Mouse (Mus musculus) mature B cell (primary cell): ENCODE measurements around the gene Smim5.

Experiments
- in situ Hi-C: fragments of 300-500 bp; cut with MboI; formaldehyde crosslinking; loops from 2 replicates; pipeline ENCODE4 v1.14.3; 2019

Smim5 gene

DNA sequence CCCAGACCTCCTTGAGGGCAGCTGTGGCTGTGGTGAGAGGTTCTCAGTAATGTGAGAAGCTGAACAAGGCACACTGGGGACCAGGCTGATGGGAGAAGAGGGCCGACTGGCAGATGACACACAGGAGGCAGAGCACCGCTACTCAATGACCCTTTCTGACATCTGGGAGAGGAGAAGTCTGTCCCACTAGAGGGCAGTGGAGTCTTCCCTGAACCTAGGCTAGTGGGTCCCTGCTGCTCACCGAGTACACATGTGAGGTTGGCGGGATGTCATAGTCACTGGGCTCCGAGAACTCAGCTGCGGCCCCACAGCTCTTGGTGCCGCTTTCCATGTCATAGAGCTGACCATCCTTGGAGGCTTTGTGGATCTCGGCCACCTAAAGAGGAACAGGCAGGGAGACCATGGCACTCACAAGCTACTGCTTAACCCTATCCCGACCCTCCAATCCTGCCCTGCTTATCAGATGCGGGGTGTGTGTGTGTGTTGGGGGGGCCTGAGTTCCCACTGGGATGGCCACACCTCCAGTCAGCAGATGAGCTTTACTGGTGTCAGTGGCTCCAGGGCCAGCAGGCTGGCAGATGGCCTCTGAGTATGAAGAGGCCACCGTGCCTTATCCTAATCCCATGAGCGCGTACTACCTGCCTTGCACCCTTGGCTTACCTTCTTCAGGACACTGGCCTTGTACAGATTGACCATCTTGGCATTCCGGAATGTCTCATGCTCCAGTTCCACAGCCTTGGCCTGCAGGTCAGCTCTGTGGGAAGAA, 4.8 kb upstream of the Smim5 start:
- in situ Hi-C loops, result no loop called here

DNA sequence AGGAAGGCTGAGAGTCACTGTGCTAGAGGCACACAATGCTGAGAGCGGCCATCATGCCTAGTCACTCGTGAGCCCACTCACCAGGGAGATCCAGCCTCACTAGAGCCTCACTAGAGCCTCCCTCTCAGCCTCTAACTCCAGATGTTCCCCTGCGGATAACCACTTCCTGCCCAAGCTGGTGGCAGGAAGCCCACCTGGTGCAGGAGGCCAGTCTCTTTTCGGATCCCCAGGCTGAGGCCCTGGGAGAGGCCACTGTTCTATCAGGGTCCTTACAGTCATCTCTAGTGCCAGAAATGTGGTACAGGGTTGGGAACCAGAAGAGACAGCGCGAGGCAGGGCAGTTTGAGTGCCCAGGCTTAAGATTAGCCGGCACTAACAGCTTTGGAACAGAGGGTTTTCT, 1.3 kb upstream of the Smim5 start:
- in situ Hi-C loops, result no loop called here

DNA sequence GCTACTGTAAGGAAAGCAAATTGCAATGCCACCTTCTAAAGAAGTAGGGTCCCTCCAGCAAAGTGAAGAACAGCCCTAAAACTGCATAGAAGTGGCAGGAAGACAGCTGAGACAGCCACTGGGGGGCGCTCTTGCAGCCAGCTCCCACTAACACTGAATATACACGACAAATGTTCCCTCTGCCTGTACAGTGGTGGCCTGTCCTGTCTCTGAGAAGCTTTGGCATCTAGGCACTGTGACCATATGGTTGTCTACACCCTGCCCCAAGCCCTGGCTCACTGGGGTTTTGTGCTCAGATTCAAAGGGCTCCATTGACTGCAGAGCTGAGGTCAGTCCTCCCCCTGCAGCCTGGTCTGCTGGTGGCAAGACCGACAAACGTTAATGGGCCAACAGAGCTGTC, 880 bp upstream of the Smim5 start:
- in situ Hi-C loops, result no loop called here

DNA sequence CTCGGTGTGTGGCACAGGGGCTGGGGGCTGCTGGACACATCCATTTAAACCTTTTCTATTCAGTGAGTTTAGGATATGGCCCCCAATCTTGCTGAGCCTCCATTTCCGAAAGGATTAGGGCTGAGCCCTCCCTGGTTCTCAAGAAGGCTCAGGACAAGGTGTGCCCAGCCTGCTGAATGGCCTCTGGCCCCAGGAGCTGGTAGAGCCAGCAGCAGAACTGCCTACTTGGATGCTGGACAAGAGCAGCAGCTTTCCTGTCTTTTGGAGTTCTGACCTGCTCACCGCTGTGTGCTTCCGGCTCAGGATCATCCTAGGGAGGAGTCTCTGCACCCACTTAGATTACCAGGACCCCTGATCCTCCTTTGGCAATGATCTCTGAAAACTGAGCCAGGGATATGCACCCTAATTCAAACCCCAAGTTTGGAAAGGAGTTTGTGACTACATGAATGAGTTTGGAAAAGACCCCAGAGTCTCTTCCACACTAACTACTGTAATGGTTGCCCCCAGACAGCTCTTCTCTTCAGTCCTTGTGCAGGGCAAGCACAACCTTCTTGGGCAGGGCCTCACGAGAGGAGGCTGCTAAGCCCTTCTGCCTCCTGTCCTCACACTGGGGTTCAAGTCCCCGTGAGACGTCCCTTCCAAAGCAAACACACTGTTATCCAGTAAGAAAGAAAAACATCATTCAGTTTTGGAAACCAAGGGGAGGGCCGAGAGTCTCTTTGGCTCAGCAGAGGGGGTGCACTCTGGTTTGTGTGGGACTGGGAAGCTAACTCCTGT, 983 bp downstream of the Smim5 start:
- in situ Hi-C loops, result no loop called here

DNA sequence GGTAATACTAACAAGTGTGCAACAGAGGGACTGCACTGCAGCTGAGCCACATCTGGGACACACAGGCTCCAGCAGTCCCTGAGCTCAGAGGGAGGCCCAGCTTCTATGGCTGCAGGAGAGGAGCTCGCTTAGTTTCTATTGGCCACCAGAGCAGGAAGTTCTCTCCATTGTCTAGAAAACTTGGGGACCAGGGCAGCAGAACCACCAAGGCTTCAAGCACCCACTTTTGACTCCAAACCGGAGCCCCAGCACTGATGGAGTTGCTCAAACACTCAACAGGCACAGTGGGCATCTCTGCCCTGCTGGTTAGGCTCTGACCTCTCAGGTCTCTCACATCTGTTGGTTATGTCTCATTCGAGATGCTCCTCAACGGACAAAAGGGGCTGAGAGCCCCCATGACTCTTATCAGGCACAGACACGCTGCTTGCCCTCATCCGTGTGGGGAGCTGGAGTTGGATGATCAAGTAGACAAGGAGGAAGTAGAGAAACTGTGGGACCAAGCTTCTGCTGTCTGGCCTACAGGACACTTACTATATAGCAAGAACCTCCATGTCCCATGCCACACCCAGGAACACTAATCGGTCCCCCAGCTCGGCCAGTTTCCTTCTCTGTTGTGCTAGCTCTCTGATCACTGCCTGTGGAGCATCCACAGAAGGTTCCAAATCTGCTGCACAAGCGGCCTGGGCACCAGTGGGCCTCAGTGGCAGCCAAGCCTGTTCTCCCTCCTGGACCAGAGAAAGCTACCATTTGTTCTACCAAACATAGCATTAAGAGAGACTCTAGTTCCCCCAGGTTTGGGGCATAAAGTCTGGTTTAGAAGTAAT, 1.8 kb downstream of the Smim5 start:
- in situ Hi-C loops, result no loop called here

DNA sequence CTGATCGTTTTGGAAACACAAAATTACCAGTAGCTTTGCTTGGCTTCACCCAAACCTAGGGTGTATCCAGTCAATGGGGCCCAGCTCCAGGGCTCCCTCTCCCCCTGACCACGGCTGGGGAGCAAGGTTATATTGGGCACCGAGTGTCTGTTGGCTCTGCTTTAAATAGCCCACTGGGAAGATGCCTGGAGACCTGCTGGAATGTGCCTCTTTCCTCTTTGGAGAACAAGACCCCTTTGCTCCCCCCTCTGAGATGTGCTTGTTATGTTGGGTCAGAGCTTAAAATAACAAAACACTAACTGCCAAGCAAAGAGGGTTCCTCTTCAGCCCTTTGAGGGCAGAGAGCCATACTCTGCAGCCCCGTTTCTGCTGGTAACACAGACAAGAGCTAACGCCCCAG, 2.4 kb downstream of the Smim5 start:
- in situ Hi-C loops, result no loop called here

DNA sequence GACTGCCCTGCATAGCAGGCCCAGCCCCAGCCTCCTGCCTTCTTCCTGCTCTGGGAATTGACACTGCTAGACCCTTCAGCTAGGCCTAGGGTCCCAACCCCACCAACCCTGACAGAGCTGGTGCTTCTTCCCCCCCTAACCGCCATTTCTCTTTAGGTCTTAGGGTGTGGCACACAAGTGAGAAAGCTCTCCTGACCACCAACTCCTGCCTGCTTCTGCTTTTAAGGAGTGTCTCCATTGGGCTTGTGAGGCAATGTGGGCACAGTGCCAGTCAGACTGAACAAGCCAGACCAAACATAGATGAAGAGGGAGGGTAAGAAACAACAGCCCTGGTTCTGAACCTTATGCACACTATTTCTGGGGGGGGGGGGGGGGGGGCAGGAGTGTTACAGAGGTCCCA, 3.1 kb downstream of the Smim5 start:
- in situ Hi-C loops, result no loop called here

DNA sequence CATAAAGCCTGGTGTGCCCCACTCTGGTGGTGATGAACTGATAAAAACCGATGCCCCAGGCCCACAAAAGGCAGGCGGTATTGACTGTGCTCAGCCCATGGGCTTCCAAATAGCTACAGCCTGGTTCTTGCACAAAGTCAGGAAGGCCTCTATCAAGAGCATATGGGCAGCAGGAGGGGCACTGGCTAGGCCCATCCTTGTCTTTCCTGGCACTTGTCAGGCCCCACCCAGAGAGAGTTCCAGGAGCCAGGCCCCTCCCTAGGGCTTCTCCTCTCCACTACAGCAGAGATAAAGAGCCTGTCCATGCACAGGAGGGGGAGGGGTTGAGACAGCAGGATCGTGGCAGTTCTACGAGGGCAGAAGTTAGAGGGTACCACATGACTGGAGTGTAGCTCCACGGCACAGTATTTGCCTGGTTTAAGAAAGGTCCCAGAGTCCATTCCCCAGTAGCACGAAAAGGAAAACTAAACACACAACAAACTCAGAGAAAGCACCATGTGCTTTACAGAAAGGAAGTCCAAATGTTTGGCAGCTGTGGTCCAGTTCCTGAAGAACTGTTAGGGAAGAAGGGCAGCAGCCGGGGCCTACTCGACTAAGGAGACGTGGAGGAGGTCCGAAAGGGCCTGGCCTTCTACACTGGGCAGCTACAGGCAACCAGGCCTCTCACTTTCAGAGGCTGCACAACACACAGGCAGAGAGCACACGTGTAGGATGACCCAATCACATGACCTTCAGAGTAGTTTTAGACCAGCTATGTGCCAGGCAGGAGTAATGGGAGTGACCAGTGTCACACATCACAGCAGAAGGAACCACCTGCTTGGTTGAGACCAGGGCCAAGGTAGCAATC, 3.8 kb downstream of the Smim5 start:
- in situ Hi-C loops, result no loop called here

DNA sequence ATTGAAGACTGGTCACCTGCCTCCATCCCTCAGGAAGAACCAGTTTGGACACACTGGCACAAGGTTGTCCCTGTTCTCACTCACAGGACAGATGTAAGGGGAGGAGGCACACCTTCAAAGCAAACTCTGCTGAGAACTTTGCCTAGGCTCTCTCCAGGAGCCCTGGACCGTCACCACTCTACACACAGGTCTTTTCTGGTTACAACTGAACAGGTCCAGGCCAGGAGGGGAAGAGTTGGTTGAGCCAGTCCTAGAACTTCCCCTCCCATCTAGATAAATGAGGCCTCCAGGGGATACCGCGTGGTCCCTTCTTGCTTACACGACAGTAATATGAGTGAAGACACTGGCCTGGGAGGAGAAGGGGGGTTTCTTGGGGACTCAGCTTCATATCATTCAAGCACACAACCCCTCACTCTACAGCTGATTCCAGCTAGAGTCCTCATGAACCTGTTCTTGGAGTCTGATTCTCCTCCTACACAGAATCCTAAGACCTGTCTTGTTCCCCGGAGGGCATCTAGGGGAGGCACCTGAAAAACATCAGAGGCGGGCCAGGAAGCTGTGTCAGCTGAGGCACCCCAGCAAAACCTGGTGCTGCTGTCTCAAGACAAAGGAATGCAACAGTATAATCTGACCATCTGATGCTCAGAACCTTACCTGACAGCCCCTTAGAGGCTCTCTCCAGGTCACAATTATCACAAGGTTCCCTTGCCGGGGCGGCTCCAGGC, 4.6 kb downstream of the Smim5 start:
- in situ Hi-C loops, result no loop called here

DNA sequence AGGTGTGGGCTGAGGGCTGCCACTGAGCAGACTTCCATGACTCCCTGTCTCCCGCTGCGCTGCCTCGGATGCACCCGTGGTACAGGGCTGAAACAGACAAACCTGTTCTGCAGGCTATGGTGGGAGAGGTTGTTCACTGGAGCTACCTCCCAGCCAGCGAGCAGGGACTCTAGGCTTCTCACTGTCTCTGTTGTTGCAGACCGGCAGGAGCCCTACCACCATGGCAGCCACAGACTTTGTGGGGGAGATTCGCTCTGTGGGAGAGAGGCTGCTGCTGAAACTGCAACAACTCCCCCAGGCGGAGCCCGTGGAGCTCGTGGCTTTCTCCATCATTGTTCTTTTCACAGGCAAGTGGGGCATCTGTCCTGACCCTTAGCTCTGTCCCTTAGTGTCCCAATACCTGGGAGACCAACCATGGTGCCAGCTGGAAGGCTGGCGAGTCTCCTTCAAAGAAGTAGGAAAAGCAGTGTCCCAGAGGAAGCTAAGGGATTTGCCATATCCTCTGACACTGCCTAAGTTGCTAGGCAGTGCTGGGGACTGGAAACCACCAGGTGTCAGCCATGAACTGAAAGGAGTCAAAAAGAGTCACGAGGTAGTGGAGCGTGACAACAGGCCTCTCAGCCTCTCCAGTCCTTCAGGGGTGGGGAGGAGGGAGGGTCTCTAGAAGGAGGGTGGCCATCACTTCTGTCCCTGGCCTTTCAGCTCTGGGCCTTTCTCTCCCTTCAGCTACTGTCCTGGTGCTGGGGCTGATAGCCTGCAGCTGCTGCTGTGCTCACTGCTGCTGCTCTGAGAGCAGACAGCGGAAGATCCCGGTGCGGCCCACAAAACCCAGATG, 5.4 kb downstream of the Smim5 start:
- in situ Hi-C loops, result no loop called here

DNA sequence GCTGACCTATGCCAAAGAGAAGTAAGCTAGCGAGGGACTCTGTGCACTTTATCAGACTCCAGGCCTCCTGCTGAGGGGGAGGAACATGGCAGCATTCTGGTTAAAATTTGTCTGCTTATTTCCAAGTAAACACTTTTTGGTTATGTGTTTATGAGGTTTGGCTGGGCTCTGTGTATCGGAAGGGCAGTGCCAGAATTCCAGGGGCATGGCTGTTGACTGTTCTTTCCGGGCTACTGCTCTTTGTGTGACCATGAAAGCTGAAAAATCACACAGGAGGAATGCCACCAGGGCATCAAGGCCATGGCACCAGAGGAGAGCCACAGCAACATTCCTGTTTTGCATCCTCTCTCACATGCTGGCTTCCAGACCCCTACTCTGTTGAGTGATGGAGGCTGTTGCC, 6.3 kb downstream of the Smim5 start:
- in situ Hi-C loops, result no loop called here

DNA sequence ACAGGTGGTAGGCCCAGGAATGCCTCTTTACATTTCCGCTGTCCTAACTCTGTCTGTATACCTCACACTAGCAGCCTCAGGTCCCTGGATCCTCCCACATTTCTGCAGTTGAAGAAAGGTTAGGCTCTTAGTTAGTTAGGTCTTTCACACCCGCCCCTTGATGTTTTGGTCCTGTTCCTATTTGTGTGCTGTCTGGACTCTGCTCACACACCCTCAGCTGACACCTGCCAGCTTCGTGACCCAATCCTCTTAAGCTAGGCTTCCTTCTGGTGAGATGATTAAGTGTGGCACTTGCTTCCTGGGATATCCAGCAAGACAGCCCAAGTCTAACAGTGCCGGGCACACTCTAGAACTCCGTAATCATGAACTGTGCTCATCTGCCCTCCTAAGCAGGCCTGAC, 6.8 kb downstream of the Smim5 start:
- in situ Hi-C loops, result no loop called here

DNA sequence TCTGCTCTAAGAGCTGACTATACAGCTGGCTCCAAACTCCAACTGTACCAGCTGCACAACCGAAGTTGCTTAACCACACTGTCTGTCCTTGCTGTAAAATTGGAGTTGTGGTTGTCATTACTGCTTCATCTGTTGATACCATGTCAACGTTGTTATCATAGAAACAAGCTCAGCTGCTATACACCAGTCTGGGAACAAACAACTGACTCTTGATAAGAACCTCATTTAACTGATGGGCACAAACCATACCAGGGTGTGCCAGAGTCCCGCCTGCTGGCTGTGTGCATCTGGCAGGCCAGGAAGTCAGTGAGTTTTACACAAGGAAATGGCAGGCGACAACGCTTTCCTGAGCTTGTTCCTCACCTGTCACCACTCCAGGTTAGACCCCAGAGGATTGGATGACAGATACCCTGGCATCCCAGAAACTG, 11.4 kb downstream of the Smim5 start:
- in situ Hi-C loops, result no loop called here

DNA sequence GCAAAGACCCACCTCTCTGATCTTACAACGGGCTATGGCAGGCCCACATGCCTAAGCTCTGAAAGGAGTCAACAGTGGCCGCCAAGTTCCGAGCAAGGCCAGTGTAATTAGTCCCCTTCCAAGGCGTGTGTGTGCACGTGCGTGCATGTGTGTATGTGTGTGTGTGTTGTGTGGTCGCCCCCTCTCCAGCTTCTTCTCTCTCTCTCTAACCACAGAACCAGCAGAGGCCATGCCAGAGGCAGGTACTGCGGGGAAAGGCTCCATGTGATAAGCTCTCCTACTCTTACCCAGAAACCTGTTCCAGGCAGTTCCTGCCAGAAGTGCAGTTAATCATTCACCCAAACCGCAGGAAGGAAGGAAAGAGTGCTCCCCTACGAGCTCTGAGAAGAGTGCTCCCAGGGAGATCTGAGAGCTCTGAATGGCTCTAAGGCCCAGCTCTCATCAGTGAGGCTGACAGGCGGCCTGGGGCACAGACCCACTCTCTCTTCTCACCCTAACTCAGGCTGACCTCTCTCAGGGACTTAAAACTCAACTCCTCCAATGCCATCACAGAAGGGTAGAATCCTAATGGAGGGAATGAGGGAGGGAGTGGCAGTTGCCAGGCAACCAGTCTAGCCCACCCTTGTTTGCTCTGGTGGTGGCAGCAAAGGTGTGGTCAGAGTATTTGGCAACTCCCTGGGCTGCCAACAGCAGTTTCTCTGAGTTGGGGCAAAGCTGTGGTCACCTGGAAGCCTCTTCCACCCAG, 12.0 kb downstream of the Smim5 start, which contains the start of gene Smim6:
TSS of gene Smim6 (plus strand) at position 386 of the 745 bp plus-strand sequence.
- in situ Hi-C loops, result no loop called here

DNA sequence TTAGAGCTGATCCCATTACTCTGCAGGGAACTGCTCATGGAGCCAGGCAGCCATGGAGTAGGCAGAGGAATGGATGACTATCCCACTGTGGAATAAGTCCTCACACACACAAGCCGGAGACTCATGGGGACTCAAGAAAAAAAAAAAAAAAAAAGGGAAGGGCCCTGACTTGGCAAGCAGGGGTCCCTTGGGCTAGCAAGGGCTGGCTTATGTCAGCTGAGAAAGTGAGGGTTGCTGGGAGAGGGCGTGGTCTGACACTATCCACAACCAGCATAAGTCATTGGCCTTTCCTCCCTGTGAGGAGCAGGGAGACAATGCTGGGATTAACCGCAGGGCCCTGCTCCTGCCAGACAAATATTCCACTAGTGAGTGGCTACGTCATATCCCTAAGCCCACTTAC, 16.8 kb downstream of the Smim5 start:
- in situ Hi-C loops, result no loop called here

DNA sequence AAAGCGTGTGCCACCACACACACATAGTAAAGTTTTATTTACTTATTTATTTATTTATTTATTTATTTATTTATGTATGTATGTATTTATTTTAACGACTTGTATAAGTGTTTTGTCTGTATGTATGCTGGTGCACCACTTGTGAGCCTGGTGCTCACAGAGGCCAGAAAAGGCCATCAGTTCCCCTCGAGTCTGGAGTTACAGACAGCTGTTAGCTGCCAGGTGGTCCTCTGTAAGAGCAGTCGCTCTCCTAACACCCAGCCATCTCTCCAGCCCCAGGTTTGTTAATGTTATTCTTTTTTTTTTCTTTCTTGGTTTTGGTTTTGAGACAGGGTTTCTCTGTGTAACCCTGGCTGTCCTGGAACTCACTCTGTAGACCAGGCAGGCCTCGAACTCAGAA, 18.9 kb downstream of the Smim5 start:
- in situ Hi-C loops, result no loop called here

DNA sequence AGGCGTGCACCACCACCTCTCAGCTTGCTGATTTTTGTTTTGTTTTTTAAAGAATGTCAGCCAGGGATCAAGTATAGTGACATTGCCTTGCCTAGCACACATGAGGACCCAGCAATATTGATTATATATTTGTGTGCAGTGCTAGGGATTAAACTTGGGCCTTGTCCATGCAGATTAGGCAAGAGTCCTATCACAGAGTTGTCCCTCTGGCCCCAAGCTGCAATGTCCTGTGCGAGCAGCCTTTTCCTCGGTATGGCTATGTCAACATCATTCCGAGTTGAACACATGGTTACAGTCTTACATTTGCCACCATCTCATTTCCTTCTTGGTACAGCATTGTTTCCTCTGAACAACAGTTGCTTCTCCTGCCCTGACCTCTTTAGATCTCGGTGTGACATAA, 19.3 kb downstream of the Smim5 start:
- in situ Hi-C loops, result no loop called here

DNA sequence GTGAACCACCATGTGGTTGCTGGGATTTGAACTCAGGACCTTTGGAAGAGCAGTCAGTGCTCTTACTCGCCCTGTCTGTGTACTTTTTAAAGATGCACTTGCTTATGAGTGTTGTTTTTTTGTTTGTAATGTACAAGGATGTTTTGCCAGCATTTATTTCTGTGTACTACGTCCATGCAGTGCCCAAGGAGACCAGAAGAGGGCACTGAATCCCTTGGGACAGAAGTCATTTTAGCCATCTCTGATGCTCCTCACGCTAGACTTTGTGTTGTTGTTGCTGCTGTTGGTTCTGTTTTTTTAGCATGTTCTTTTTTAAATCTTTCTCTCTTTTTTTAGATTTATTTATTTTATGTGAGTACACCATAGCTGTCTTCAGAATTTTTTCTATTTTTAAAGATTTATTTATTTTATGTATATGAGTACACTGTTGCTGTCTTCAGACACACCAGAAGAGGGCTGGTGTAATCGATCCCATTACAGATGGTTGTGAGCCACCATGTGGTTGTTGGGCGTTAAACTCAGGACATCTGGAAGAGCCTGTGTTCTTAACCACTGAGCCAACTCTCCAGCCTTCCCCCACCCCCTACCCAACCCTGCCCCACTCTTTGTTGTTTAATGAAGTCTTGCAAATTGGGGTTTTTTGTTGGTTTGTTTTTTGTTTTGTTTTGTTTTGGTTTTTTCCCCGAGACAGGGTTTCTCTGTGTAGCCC, 20.5 kb downstream of the Smim5 start:
- in situ Hi-C loops, result no loop called here

DNA sequence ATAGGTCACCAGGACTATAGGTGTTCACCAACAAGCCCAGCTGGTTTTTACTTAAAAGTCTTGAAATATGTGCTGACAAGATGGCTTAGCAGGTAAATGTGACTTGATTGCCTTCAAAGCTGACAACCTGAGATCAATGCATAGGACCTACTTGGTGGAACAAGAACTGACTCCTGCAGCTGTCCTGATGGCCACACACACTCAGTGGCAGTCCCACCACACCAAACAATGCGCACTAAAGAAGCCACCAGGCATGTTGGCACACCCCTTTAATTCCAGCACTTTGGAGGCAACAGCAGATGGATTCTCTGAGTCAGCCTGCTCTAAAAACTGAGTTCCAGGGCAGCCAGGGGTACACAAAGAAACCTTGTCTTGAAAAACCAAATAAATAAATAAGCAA, 22.2 kb downstream of the Smim5 start:
- in situ Hi-C loops, result no loop called here
